Mouse (Mus musculus): ENCODE measurements around the gene Lyst. TPM values are rescaled to one million over a fixed set of nuclear protein-coding genes. Genes with fewer than 3 reads are reported as not detected.

Gene Lyst
- polyA plus RNA-seq, 1 experiment from 2014 or later = 4.7 TPM

DNA sequence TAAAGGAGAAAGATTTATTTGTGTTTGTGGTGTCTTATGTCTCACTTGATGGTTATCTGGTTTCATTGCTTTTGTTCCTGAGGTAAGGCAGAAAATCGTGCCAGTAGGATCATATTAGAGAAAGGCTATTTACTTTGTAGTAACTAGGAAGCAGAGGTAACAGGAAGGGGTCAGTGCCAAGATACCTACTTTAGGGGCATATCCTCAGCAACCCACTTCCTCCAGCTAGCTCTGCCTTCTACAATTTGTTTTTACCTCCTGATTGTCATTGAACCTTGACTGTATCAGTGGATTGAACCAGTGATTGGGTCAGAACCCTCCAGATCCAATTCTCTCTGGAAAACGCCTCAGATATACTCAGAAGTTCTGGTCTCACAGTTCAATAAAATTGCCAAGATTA lies 19.5 kb downstream of the Lyst start:
- Histone ChIP-seq H3K27ac (replicated peaks) (no peak overlapping the region), H3K27me3 (no peaks in the 10 kb centered on the region), H3K4me1 (no peaks in the 10 kb centered on the region), H3K4me3 (no peak overlapping the region), H3K4me2 (replicated peaks) (no peak overlapping the region), H3K9me3 (no peaks in the 10 kb centered on the region), H3K9ac (replicated peaks) (no peak overlapping the region), H3K36me3 (no peaks in the 10 kb centered on the region)
- no peak for ATAC-seq (ENCODE audit: low FRiP score, low read depth)
- WGBS = 89% methylated on average over 2 of the region's 2 CpGs

DNA sequence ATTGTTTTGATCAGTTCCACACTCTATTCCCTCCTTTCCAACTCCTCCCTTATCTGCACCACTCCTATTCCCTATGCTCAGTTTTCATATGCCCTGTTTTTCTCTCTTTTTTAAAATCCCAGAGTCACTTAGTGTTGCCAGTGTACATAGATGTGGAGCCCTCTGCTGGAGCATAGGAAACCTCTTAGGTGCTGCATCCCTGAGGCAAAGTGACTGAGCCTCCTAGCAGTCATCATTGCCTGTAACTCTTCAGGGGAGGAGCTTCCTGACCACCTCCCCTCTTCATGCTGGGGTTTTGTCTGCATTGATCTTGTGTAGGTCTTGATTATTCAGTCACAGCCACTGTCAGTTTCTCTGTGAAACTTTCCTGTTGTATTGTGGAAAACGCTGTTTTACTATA lies 22.7 kb downstream of the Lyst start:
- no peak overlapping the region for H3K9ac ChIP-seq (replicated peaks)
- no peaks in the 10 kb centered on the region for H3K4me1 ChIP-seq
- 73% methylated on average over 1 of the region's 1 CpGs for WGBS
- H3K27ac ChIP-seq (replicated peaks) = no peak overlapping the region
- no peak overlapping the region for H3K4me2 ChIP-seq (replicated peaks)
- no peaks in the 10 kb centered on the region; the same call in 1 of the 2 replicates for H3K36me3 ChIP-seq
- H3K4me3 ChIP-seq = no peak overlapping the region
- H3K27me3 ChIP-seq = no peaks in the 10 kb centered on the region
- no peak for ATAC-seq (ENCODE audit: low FRiP score, low read depth)
- no peaks in the 10 kb centered on the region for H3K9me3 ChIP-seq

DNA sequence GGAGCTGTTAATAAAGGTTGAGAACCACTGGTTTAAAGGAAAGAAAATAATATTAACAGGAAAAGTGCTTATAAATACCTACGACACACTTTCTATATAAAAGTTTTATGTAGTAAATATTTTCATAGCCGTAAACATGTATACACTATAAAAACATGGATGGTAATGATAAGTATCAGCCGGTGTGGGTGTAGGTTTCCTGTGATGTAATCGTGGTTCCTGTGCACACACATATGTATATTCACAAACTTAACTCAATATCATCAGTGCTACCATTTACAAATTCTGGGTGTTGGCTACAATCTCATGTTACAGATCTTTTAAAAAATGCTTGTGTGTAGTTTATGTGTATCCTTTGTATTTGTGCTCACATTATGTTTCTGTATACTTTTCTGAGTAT lies 24.0 kb downstream of the Lyst start:
- Histone ChIP-seq H3K36me3 (no peaks in the 10 kb centered on the region; the same call in 1 of the 2 replicates), H3K27ac (replicated peaks) (no peak overlapping the region), H3K27me3 (no peaks in the 10 kb centered on the region), H3K4me1 (no peaks in the 10 kb centered on the region), H3K4me2 (replicated peaks) (no peak overlapping the region), H3K9ac (replicated peaks) (no peak overlapping the region), H3K9me3 (no peaks in the 10 kb centered on the region), H3K4me3 (no peak overlapping the region)
- no peak for ATAC-seq (ENCODE audit: low FRiP score, low read depth)
- 95% methylated on average over 4 of the region's 4 CpGs for WGBS

DNA sequence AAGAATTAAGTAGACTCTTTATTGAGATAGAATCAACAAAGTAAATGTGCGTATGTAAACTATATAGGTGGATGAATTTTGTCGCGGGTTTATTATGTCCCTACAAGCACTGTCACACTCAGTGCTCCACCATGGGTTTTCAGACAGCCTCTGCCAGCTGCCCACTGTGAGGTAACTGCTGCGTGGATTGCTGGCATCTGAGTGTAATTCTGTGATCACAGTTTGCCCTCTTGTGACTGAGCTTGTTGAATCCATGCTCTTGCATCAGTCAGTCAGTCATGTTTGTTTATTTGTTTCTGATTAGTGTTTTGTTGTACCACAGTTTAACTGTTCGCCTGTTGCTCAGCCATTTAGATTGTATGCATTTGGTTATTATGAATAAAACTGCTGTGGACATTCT lies 31.3 kb downstream of the Lyst start:
- Histone ChIP-seq H3K4me1 (no peaks in the 10 kb centered on the region), H3K27ac (replicated peaks) (no peak overlapping the region), H3K9ac (replicated peaks) (no peak overlapping the region), H3K4me3 (no peak overlapping the region), H3K36me3 (no peaks in the 10 kb centered on the region; the same call in 1 of the 2 replicates), H3K4me2 (replicated peaks) (no peak overlapping the region), H3K9me3 (no peaks in the 10 kb centered on the region), H3K27me3 (no peaks in the 10 kb centered on the region)
- no peak for ATAC-seq (ENCODE audit: low FRiP score, low read depth)
- 87% methylated on average over 5 of the region's 5 CpGs for WGBS

DNA sequence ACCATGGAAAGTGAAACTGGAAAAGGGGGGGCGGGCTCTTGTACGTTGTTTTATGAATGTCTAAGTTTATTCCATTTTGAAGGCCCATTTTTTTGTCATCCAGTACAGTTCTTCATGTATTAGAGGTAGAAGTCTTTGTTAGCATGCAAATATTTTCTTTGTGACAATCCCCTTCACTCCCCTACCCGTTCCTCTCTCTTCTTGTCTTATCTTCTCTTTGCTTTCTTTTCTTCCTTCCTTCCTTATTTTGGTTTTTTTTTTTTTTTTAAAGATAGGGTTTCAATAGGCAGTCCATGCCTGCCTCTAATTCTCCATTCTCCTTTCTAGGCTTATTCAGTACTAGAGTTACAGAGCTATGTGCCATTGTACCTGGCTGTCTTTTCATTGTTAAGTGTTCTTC lies 32.4 kb downstream of the Lyst start:
- Histone ChIP-seq H3K27me3 (no peaks in the 10 kb centered on the region), H3K9ac (replicated peaks) (no peak overlapping the region), H3K4me2 (replicated peaks) (no peak overlapping the region), H3K4me1 (no peaks in the 10 kb centered on the region), H3K9me3 (no peaks in the 10 kb centered on the region), H3K4me3 (no peak overlapping the region), H3K36me3 (no peaks in the 10 kb centered on the region; the same call in 1 of the 2 replicates), H3K27ac (replicated peaks) (no peak overlapping the region)
- no peak for ATAC-seq (ENCODE audit: low FRiP score, low read depth)
- WGBS = 85% methylated on average over 3 of the region's 3 CpGs

DNA sequence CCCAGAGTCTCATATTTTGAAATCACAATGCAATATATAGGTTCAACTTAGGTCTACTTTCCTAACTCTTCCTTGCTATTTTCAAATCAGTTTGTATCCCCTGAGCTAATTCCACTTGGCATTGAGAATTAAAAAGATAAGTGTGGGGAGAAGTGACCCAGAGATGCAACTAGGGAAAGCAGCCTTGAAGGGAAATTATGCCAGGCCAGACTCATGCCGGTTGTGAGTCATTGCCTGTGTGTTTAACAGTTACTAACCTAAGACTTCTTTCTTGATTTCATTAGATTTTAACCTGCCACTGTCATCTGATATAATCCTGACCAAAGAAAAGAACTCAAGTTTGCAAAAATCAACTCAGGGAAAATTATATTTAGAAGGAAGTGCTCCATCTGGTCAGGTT lies 43.5 kb downstream of the Lyst start:
- WGBS = 93% methylated on average over 1 of the region's 1 CpGs
- H3K9me3 ChIP-seq = no peaks in the 10 kb centered on the region
- no peak for ATAC-seq (ENCODE audit: low FRiP score, low read depth)
- H3K36me3 ChIP-seq = no peaks in the 10 kb centered on the region
- H3K4me3 ChIP-seq = no peak overlapping the region
- H3K4me1 ChIP-seq = peaks cover 22% of the 10 kb centered on the region; the same call in 1 of the 2 replicates
- H3K27ac ChIP-seq (replicated peaks) = no peak overlapping the region
- H3K9ac ChIP-seq (replicated peaks) = no peak overlapping the region
- no peaks in the 10 kb centered on the region for H3K27me3 ChIP-seq
- no peak overlapping the region for H3K4me2 ChIP-seq (replicated peaks)

DNA sequence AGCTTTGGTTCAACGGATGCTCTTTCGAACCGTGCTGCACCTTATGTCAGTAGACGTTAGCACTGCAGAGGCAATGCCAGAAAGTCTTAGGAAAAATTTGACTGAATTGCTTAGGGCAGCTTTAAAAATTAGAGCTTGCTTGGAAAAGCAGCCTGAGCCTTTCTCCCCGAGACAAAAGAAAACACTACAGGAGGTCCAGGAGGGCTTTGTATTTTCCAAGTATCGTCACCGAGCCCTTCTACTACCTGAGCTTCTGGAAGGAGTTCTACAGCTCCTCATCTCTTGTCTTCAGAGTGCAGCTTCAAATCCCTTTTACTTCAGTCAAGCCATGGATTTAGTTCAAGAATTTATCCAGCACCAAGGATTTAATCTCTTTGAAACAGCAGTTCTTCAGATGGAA lies 44.5 kb downstream of the Lyst start:
- Histone ChIP-seq H3K4me2 (replicated peaks) (no peak overlapping the region), H3K4me1 (peaks cover 21% of the 10 kb centered on the region; the same call in 1 of the 2 replicates), H3K9me3 (no peaks in the 10 kb centered on the region), H3K36me3 (no peaks in the 10 kb centered on the region), H3K4me3 (no peak overlapping the region), H3K9ac (replicated peaks) (no peak overlapping the region), H3K27ac (replicated peaks) (no peak overlapping the region), H3K27me3 (no peaks in the 10 kb centered on the region)
- no peak for ATAC-seq (ENCODE audit: low FRiP score, low read depth)
- WGBS = 31% methylated on average over 7 of the region's 7 CpGs

DNA sequence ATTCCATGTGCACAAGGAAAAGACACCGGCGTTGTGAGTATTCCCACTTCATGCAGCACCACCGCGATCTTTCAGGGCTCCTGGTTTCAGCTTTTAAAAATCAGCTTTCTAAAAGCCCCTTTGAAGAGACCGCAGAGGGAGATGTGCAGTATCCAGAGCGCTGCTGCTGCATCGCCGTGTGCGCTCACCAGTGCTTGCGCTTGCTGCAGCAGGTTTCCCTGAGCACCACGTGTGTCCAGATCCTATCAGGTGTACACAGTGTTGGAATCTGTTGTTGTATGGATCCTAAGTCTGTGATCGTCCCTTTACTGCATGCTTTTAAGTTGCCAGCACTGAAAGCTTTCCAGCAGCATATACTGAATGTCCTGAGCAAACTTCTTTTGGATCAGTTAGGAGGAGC lies 45.0 kb downstream of the Lyst start:
- H3K4me2 ChIP-seq (replicated peaks) = no peak overlapping the region

DNA sequence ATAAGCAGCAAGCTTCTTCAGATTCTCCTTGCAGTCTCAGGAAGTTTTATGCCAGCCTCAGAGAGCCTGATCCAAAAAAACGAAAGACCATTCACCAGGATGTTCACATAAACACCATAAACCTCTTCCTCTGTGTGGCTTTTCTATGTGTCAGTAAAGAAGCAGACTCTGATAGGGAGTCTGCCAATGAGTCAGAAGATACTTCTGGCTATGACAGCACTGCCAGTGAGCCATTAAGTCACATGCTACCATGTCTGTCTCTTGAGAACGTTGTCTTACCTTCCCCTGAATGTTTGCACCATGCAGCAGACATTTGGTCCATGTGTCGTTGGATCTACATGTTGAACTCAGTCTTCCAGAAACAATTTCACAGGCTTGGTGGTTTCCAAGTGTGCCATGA lies 47.4 kb downstream of the Lyst start:
- H3K27me3 ChIP-seq = no peaks in the 10 kb centered on the region
- ATAC-seq (ENCODE audit: low FRiP score, low read depth) = no peak
- H3K27ac ChIP-seq (replicated peaks) = no peak overlapping the region
- no peak overlapping the region for H3K9ac ChIP-seq (replicated peaks)
- H3K4me2 ChIP-seq (replicated peaks) = no peak overlapping the region
- no peak overlapping the region for H3K4me3 ChIP-seq
- WGBS = 90% methylated on average over 3 of the region's 3 CpGs
- H3K4me1 ChIP-seq = peaks cover 21% of the 10 kb centered on the region; the same call in 1 of the 2 replicates
- H3K36me3 ChIP-seq = no peaks in the 10 kb centered on the region
- no peaks in the 10 kb centered on the region for H3K9me3 ChIP-seq

More for the DNA sequence above, 45.0 kb downstream of the Lyst start:
- no peak overlapping the region for H3K27ac ChIP-seq (replicated peaks)
- H3K36me3 ChIP-seq = no peaks in the 10 kb centered on the region
- H3K9me3 ChIP-seq = no peaks in the 10 kb centered on the region
- H3K4me3 ChIP-seq = no peak overlapping the region
- no peaks in the 10 kb centered on the region for H3K27me3 ChIP-seq
- peaks cover 21% of the 10 kb centered on the region; the same call in 1 of the 2 replicates for H3K4me1 ChIP-seq
- no peak overlapping the region for H3K9ac ChIP-seq (replicated peaks)
- 45% methylated on average over 12 of the region's 12 CpGs for WGBS
- 0 out of 2 replicates have a peak, but pooled peaks have one; percentile 49 for ATAC-seq (ENCODE audit: low FRiP score, low read depth)

DNA sequence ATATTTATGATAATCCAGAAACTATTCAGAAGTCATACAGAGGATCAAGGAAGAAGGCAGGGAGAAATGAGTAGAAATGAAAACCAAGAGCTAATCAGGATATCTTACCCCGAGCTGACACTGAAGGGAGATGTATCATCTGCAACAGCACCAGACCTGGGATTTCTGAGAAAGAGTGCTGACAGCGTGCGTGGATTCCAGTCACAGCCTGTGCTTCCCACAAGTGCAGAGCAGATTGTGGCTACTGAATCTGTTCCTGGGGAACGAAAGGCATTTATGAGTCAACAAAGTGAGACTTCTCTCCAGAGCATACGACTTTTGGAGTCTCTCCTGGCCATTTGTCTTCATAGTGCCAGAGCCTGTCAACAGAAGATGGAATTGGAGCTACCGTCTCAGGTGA lies 47.8 kb downstream of the Lyst start:
- ATAC-seq (ENCODE audit: low FRiP score, low read depth) = no peak
- Histone ChIP-seq H3K4me1 (peaks cover 21% of the 10 kb centered on the region; the same call in 1 of the 2 replicates), H3K27ac (replicated peaks) (no peak overlapping the region), H3K9me3 (no peaks in the 10 kb centered on the region), H3K27me3 (no peaks in the 10 kb centered on the region), H3K4me2 (replicated peaks) (no peak overlapping the region), H3K36me3 (no peaks in the 10 kb centered on the region), H3K9ac (replicated peaks) (no peak overlapping the region), H3K4me3 (no peak overlapping the region)
- 86% methylated on average over 6 of the region's 6 CpGs for WGBS

DNA sequence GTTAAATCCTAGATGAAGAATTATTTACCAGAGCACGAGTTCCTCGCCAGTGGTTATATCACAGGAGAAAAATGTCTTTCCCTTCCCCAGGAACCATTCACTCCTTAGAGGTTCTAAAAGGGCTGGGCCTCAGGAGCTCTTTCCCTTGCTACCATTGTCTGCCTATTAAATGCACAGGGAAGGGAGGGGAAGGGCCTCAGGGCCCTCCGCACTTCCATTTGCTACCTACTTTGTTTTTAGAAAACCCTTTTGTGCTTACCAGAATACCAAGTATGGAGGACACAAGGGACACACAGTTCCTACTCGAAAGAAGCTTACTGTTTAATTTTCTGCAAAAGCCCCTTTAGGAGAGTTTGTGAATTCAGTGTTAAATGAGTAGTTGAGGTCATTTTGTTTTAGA lies 48.5 kb downstream of the Lyst start:
- Histone ChIP-seq H3K27ac (replicated peaks) (no peak overlapping the region), H3K36me3 (no peaks in the 10 kb centered on the region), H3K4me1 (peaks cover 21% of the 10 kb centered on the region; the same call in 1 of the 2 replicates), H3K9ac (replicated peaks) (no peak overlapping the region), H3K4me2 (replicated peaks) (no peak overlapping the region), H3K9me3 (no peaks in the 10 kb centered on the region), H3K27me3 (no peaks in the 10 kb centered on the region), H3K4me3 (no peak overlapping the region)
- 27% methylated on average over 4 of the region's 4 CpGs for WGBS
- ATAC-seq (ENCODE audit: low FRiP score, low read depth) = peak; percentile 41; the same call in 1 of the 2 replicates

DNA sequence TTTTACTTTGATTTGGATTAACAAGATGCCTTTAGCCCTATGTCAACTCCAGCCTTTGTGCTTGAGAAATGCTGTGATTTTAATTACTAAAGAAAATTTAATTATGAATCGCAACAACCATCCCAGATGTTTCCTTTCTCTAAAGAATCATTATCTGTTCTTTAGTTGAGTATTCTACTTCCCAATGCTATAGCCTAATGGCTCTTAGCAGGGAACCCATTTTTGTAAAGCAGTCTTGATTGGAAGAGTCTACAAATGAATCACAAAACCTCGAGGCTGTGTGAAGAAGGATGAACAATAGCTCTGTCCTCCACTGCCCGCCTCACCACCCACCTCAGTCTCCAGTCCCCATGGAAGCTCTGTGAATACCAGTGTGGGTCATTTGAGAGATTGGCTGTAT lies 57.1 kb downstream of the Lyst start:
- H3K27ac ChIP-seq (replicated peaks) = no peak overlapping the region
- 56% methylated on average over 3 of the region's 3 CpGs for WGBS
- ATAC-seq (ENCODE audit: low FRiP score, low read depth) = no peak
- H3K4me3 ChIP-seq = no peak overlapping the region
- H3K27me3 ChIP-seq = no peaks in the 10 kb centered on the region
- no peaks in the 10 kb centered on the region for H3K4me1 ChIP-seq
- no peak overlapping the region for H3K9ac ChIP-seq (replicated peaks)
- no peaks in the 10 kb centered on the region for H3K9me3 ChIP-seq
- H3K4me2 ChIP-seq (replicated peaks) = no peak overlapping the region
- H3K36me3 ChIP-seq = no peaks in the 10 kb centered on the region

DNA sequence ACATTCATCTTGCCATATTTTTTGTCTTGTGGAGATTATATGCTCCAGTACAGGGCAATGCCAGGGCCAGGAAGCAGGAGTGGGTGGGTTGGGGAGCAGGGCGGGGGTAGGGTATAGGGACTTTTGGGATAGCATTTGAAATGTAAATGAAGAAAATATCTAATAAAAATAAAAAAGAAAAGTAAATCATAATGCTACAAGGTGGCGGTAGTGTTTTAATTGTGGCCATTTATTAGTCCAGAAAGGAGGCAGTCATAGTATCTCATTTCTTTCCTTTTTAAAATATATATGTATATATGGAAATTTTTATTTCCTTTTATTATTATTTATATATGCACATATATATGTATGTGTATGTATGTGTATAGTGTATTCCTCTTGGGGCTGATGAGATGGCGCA lies 65.3 kb downstream of the Lyst start:
- ATAC-seq (ENCODE audit: low FRiP score, low read depth) = no peak
- WGBS = 95% methylated on average over 3 of the region's 3 CpGs

More for the DNA sequence above, 65.3 kb downstream of the Lyst start:
- H3K27me3 ChIP-seq = no peaks in the 10 kb centered on the region
- no peaks in the 10 kb centered on the region for H3K4me1 ChIP-seq
- no peak overlapping the region for H3K4me2 ChIP-seq (replicated peaks)
- no peak overlapping the region for H3K9ac ChIP-seq (replicated peaks)
- no peak overlapping the region for H3K4me3 ChIP-seq
- no peaks in the 10 kb centered on the region for H3K9me3 ChIP-seq
- no peak overlapping the region for H3K27ac ChIP-seq (replicated peaks)
- no peaks in the 10 kb centered on the region for H3K36me3 ChIP-seq
